Mouse (Mus musculus) lung, postnatal 0 days (tissue): ENCODE measurements around the gene Syn3. TPM values are rescaled to one million over a fixed set of nuclear protein-coding genes. Genes with fewer than 3 reads are reported as not detected.

Source experiments
- ATAC-seq: fragments of 200-750 bp; cut with Nextera tagmentation; 2 replicates; pipeline ENCODE4 v1.8.0; 2017; ENCODE audit warnings: moderate library complexity
- DNase-seq: peaks from one replicate; pipeline ENCODE4 v3.0.0-alpha.2; 2016; ENCODE audit warnings: low spot score
- H3K27ac ChIP-seq: fragments of 300-500 bp; sonication (generic); 2 replicates; pipeline ENCODE4 v1.5.1; 2014; ENCODE audit warnings: antibody characterized with exemption, mild to moderate bottlenecking, low read length, mixed read lengths
- H3K27me3 ChIP-seq: fragments of 300-500 bp; sonication (generic); replicated peaks from 2 replicates; pipeline ENCODE4 v1.6.1; 2014; ENCODE audit warnings: low read length, mixed read lengths; ENCODE audit not compliant: insufficient read depth
- H3K36me3 ChIP-seq: fragments of 300-500 bp; sonication (generic); 2 replicates; pipeline ENCODE4 v1.6.1; 2014; ENCODE audit warnings: low read length, mixed read lengths; ENCODE audit not compliant: insufficient read depth
- H3K4me1 ChIP-seq: fragments of 300-500 bp; sonication (generic); 2 replicates; pipeline ENCODE4 v1.6.1; 2014; ENCODE audit warnings: antibody characterized with exemption, low read depth, low read length, mixed read lengths; ENCODE audit not compliant: insufficient read depth
- H3K4me2 ChIP-seq: fragments of 300-500 bp; sonication (generic); replicated peaks from 2 replicates; pipeline ENCODE4 v1.6.1; 2014; ENCODE audit warnings: low read depth, mild to moderate bottlenecking, low read length, moderate library complexity, mixed read lengths
- H3K4me3 ChIP-seq: fragments of 300-500 bp; sonication (generic); 2 replicates; pipeline ENCODE4 v1.5.1; 2014; ENCODE audit warnings: low read depth, low read length
- H3K9ac ChIP-seq: fragments of 300-500 bp; sonication (generic); replicated peaks from 2 replicates; pipeline ENCODE4 v1.6.1; 2014; ENCODE audit warnings: low read depth, mild to moderate bottlenecking
- H3K9me3 ChIP-seq: fragments of 300-500 bp; sonication (generic); 2 replicates; pipeline ENCODE4 v1.6.1; 2016; ENCODE audit warnings: low read length, mixed read lengths
- CTCF ChIP-seq: IDR thresholded peaks from 2 replicates; pipeline ENCODE4 v1.5.1; 2016; ENCODE audit warnings: antibody characterized with exemption, mild to moderate bottlenecking
- EP300 ChIP-seq: IDR thresholded peaks from 2 replicates; pipeline ENCODE4 v1.6.1; 2016; ENCODE audit warnings: antibody characterized with exemption, mild to moderate bottlenecking, control low read depth
- WGBS: fragments of 180-500 bp; shearing (Covaris S2); extraction: QIAGEN DNeasy Blood & Tissue Kit; methylation state at CpG from one replicate; pipeline ENCODE4 v1.1.7; 2014; 5-methylcytosine and 5-hydroxymethylcytosine counted together
- polyA plus RNA-seq: library from polyadenylated mRNA; unstranded; fragments of >200 nt; fragmentation: Nextera tagmentation; extraction: Ambion mirVana; gene quantifications from 2 replicates; pipeline ENCODE4 v1.2.1, GENCODE M21; 2015

The Syn3 gene
- polyA plus RNA-seq, 1 experiment from 2014 or later = 0.72 TPM

DNA sequence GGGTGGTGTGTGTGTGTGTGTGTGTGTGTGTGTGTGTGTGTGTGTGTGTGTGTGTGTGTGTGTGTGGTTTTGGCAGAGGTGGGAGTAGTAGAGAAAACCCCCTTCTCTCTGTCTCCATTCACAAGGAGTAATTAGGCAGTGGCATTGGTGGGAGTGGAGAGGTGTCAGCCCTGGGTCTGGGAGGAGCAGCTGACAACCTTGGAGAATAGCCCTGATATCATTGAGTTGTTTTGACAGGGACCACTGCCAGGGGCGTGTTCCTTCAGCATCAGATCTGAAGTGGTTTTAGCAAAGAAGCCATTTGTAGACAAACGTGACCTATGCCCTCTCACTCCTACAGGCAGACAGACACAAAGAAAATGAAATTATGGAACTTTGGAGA is 195.2 kb downstream of the Syn3 start:
- no peak for ATAC-seq

GRCm38 (mm10) chr10:86302761-86303494 is 195.8 kb downstream of the Syn3 start:
- H3K4me3 ChIP-seq = peak overlapping the region; percentile 93
- no peaks in the 10 kb centered on the region for H3K9me3 ChIP-seq
- peaks cover 6% of the 10 kb centered on the region; the same call in 1 of the 2 replicates for H3K4me1 ChIP-seq
- H3K4me2 ChIP-seq = peak overlapping the region; percentile 71
- peak overlapping the region; percentile 95 for H3K27ac ChIP-seq
- H3K9ac ChIP-seq = peak overlapping the region; percentile 99
- WGBS = 12% methylated on average over 8 of the region's 8 CpGs
- peak; percentile 51 for ATAC-seq
- no peaks in the 10 kb centered on the region for H3K27me3 ChIP-seq
- H3K36me3 ChIP-seq = peaks cover 10% of the 10 kb centered on the region; the same call in 1 of the 2 replicates
- DNase-seq = peak; percentile 92
- TF ChIP-seq CTCF (peak; percentile 89), EP300 (0 out of 2 replicates have a peak, but pooled peaks have one; percentile 3)

More for the DNA sequence above, 195.2 kb downstream of the Syn3 start:
- H3K36me3 ChIP-seq = peaks cover 11% of the 10 kb centered on the region; the same call in 1 of the 2 replicates
- TF ChIP-seq CTCF (no peak), EP300 (no peak)
- peak overlapping the region; percentile 99; the same call in 1 of the 2 replicates for H3K9ac ChIP-seq
- peak overlapping the region; percentile 93 for H3K4me3 ChIP-seq
- H3K27me3 ChIP-seq = no peaks in the 10 kb centered on the region
- WGBS = 48% methylated on average over 2 of the region's 2 CpGs
- H3K9me3 ChIP-seq = no peaks in the 10 kb centered on the region
- DNase-seq = no peak
- peak overlapping the region; percentile 95; the same call in 1 of the 2 replicates for H3K27ac ChIP-seq
- H3K4me2 ChIP-seq = peak overlapping the region; percentile 71
- H3K4me1 ChIP-seq = peaks cover 6% of the 10 kb centered on the region; the same call in 1 of the 2 replicates

- 36% methylated on average over 4 of the region's 4 CpGs for WGBS
- TF ChIP-seq EP300 = no peak; the same call in 1 of the 2 replicates
- no peak for TF ChIP-seq CTCF
- peak overlapping the region; percentile 93 for H3K4me3 ChIP-seq
- ATAC-seq (no peak), DNase-seq (peak; percentile 50)
- H3K27ac ChIP-seq = peak overlapping the region; percentile 95
- H3K4me1 ChIP-seq = peaks cover 6% of the 10 kb centered on the region; the same call in 1 of the 2 replicates
- 0 out of 2 replicates have a peak, but pooled peaks cover 5% of the 10 kb centered on the region for H3K36me3 ChIP-seq
- H3K27me3 ChIP-seq = no peaks in the 10 kb centered on the region
- peak overlapping the region; percentile 99 for H3K9ac ChIP-seq
- no peaks in the 10 kb centered on the region for H3K9me3 ChIP-seq
- H3K4me2 ChIP-seq = peak overlapping the region; percentile 71
Observed at GRCm38 (mm10) chr10:86302318-86302648, 196.4 kb downstream of the Syn3 start.

DNA sequence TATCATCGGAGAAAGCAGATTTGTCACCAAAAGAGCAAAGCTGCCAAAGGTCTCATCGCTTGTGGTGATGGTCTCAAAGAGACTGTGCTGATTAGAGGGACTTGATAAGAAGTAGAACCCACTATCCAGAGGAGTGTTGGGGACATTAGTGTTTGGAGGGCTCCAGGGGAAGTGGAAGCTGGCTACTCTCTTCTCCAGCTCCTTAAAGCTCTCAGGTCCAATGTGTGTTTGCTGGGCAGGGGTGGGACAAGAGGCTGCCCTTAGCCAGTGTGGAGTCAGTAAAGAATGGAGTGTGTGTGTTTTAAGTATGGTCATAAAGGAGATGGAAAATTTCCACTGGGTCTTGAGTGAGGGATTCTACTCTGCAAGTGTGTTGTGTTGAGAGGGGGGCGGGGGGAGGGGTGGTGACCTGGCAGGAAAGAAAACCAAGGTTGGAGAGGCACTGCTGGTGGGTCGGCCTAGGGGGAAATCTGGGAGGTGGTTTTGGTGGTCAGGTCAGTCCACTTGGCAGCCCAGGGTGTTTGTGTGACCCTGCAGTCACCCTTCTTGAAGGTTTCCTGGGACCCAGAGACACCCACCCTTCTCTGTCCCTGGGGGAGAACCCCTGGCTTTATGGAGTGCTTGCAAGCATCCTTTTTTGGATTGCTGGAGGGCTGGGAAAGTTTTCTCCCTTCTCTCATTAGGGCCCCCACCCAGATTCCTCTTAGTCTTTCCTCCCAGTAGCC is 196.9 kb downstream of the Syn3 start:
- ATAC-seq = peak; percentile 33
- peak overlapping the region; percentile 71 for H3K4me2 ChIP-seq
- H3K9me3 ChIP-seq = no peaks in the 10 kb centered on the region
- H3K4me1 ChIP-seq = peaks cover 6% of the 10 kb centered on the region; the same call in 1 of the 2 replicates
- peak; percentile 80 for DNase-seq
- H3K27me3 ChIP-seq = no peaks in the 10 kb centered on the region
- H3K4me3 ChIP-seq = peak overlapping the region; percentile 93
- 10% methylated on average over 4 of the region's 4 CpGs for WGBS
- H3K27ac ChIP-seq = peak overlapping the region; percentile 95
- H3K36me3 ChIP-seq = 0 out of 2 replicates have a peak, but pooled peaks cover 5% of the 10 kb centered on the region
- TF ChIP-seq EP300 (no peak; the same call in none of the 2 replicates), CTCF (no peak)
- peak overlapping the region; percentile 99 for H3K9ac ChIP-seq

- H3K4me2 ChIP-seq = peak overlapping the region; percentile 71
- peaks cover 6% of the 10 kb centered on the region; the same call in 1 of the 2 replicates for H3K4me1 ChIP-seq
- DNase-seq = peak; percentile 65
- no peak for ATAC-seq
- H3K9me3 ChIP-seq = no peaks in the 10 kb centered on the region
- H3K27ac ChIP-seq = peak overlapping the region; percentile 95
- WGBS = 0% methylated on average over 9 of the region's 10 CpGs
- TF ChIP-seq EP300 (no peak), CTCF (no peak)
- peak overlapping the region; percentile 99 for H3K9ac ChIP-seq
- H3K27me3 ChIP-seq = no peaks in the 10 kb centered on the region
- peak overlapping the region; percentile 93 for H3K4me3 ChIP-seq
- H3K36me3 ChIP-seq = no peaks in the 10 kb centered on the region
Observed at GRCm38 (mm10) chr10:86301117-86301490, 197.6 kb downstream of the Syn3 start.
